8 mouse cellular contexts compared by ENCODE assay signal in genomic region chr4:97773791-97774190, GRCm38 (mm10). TPM values are rescaled to one million over a fixed set of nuclear protein-coding genes. Genes with fewer than 3 reads are reported as not detected.
A peak's percentile ranks its signal among the peaks of the same experiment; 100 is the strongest.
DNase-seq lines count a peak whose midpoint lies in the region; ATAC-seq lines count a peak whose summit lies in the region.

No protein-coding gene starts in this region.

- intact Hi-C loops in heart, postnatal 36 days (cut with DNase I): no loop called here
- intact Hi-C loops in left cerebral cortex, postnatal 25 days (cut with DNase I): loop anchor here (2.0 to 5.0 kb wide), 3 partner anchors 15 to 549 kb away; no protein-coding TSS in a partner anchor

- H3K4me3 ChIP-seq in heart, embryonic 13.5 days: peak overlapping the region; percentile 59
- H3K4me3 ChIP-seq in embryonic facial prominence, embryonic 12.5 days: peak overlapping the region; percentile 42; the same call in 1 of the 2 replicates
- peak overlapping the region; percentile 54 for H3K4me3 ChIP-seq in hindbrain, embryonic 16.5 days (ENCODE audit: low read length)
- H3K4me3 ChIP-seq in midbrain, embryonic 13.5 days (replicated peaks): peak overlapping the region; percentile 50

- H3K36me3 ChIP-seq in heart, embryonic 13.5 days: no peaks in the 10 kb centered on the region
- no peaks in the 10 kb centered on the region for H3K36me3 ChIP-seq in embryonic facial prominence, embryonic 12.5 days
- no peaks in the 10 kb centered on the region for H3K36me3 ChIP-seq in hindbrain, embryonic 16.5 days (ENCODE audit: control insufficient read depth, insufficient read depth, low read length)
- H3K36me3 ChIP-seq in midbrain, embryonic 13.5 days: no peaks in the 10 kb centered on the region

- peak overlapping the region; percentile 78 for H3K4me2 ChIP-seq in heart, embryonic 13.5 days
- H3K4me2 ChIP-seq in embryonic facial prominence, embryonic 12.5 days (replicated peaks): peak overlapping the region; percentile 61
- peak overlapping the region; percentile 78 for H3K4me2 ChIP-seq in hindbrain, embryonic 16.5 days (ENCODE audit: low read length)
- peak overlapping the region; percentile 54 for H3K4me2 ChIP-seq in midbrain, embryonic 13.5 days (replicated peaks)

- H3K27ac ChIP-seq in heart, embryonic 13.5 days (replicated peaks): peak overlapping the region; percentile 95
- peak overlapping the region; percentile 96 for H3K27ac ChIP-seq in embryonic facial prominence, embryonic 12.5 days
- peak overlapping the region; percentile 65 for H3K27ac ChIP-seq in hindbrain, embryonic 16.5 days (ENCODE audit: low read depth, low read length)
- 0 out of 2 replicates have a peak overlapping the region, but pooled peaks have one; percentile 89 for H3K27ac ChIP-seq in midbrain, embryonic 13.5 days

- no peak for ATAC-seq in heart, embryonic 13.5 days (ENCODE audit: extremely low read depth, insufficient number of reproducible peaks, low FRiP score, low TSS enrichment)
- no peak for ATAC-seq in embryonic facial prominence, embryonic 12.5 days (ENCODE audit: insufficient number of reproducible peaks, insufficient read depth, low FRiP score, low TSS enrichment)
- ATAC-seq in hindbrain, embryonic 16.5 days: no peak
- ATAC-seq in midbrain, embryonic 13.5 days: no peak

- peak overlapping the region; percentile 45 for H3K9ac ChIP-seq in heart, embryonic 13.5 days
- no peak overlapping the region for H3K9ac ChIP-seq in embryonic facial prominence, embryonic 12.5 days
- H3K9ac ChIP-seq in hindbrain, embryonic 16.5 days (ENCODE audit: low read depth, low read length): no peak overlapping the region; the same call in 1 of the 2 replicates
- no peak overlapping the region for H3K9ac ChIP-seq in midbrain, embryonic 13.5 days (replicated peaks)

- DNase-seq in heart, postnatal 36 days: no peak
- no peak for DNase-seq in cerebellum, postnatal 25 days
- no peak for DNase-seq in adrenal gland, postnatal 36 days
- no peak for DNase-seq in left cerebral cortex, postnatal 25 days (ENCODE audit: low spot score in 2 of 2)

- peaks cover 28% of the 10 kb centered on the region for H3K4me1 ChIP-seq in heart, embryonic 13.5 days
- H3K4me1 ChIP-seq in embryonic facial prominence, embryonic 12.5 days: peaks cover 20% of the 10 kb centered on the region
- peaks cover 2% of the 10 kb centered on the region for H3K4me1 ChIP-seq in hindbrain, embryonic 16.5 days (ENCODE audit: control insufficient read depth, insufficient read depth, low read depth, low read length)
- peaks cover 46% of the 10 kb centered on the region for H3K4me1 ChIP-seq in midbrain, embryonic 13.5 days (replicated peaks)

- no peaks in the 10 kb centered on the region for H3K9me3 ChIP-seq in heart, embryonic 13.5 days
- no peaks in the 10 kb centered on the region for H3K9me3 ChIP-seq in embryonic facial prominence, embryonic 12.5 days
- H3K9me3 ChIP-seq in hindbrain, embryonic 16.5 days (ENCODE audit: control insufficient read depth, low read length): no peaks in the 10 kb centered on the region
- H3K9me3 ChIP-seq in midbrain, embryonic 13.5 days: no peaks in the 10 kb centered on the region

- 57% methylated on average over 2 of the region's 2 CpGs for WGBS in heart, embryonic 13.5 days
- WGBS in embryonic facial prominence, embryonic 12.5 days: 40% methylated on average over 2 of the region's 2 CpGs
- 20% methylated on average over 2 of the region's 2 CpGs for WGBS in hindbrain, embryonic 16.5 days
- WGBS in midbrain, embryonic 13.5 days: 42% methylated on average over 2 of the region's 2 CpGs

- no peaks in the 10 kb centered on the region for H3K27me3 ChIP-seq in heart, embryonic 13.5 days (replicated peaks)
- H3K27me3 ChIP-seq in embryonic facial prominence, embryonic 12.5 days: peaks cover 4% of the 10 kb centered on the region; the same call in 1 of the 2 replicates
- 0 out of 2 replicates have a peak, but pooled peaks cover 2% of the 10 kb centered on the region for H3K27me3 ChIP-seq in hindbrain, embryonic 16.5 days (replicated peaks; ENCODE audit: control insufficient read depth, insufficient read depth, low read length)
- H3K27me3 ChIP-seq in midbrain, embryonic 13.5 days: peaks cover 41% of the 10 kb centered on the region

RNA-seq across cellular contexts. Expression of gene Nfia, which starts 1.3 kb away (rescaled TPM):
- 31.1 and 32.3 TPM in 2 replicates for polyA plus RNA-seq in heart, embryonic 13.5 days (2015; fragmentation: Nextera tagmentation; extraction: Ambion mirVana)
- total RNA-seq in heart, postnatal 36 days (2021): 100 to 1,000 TPM; 128 to 149 TPM
- 51.0 and 51.5 TPM in 2 replicates for polyA plus RNA-seq in embryonic facial prominence, embryonic 12.5 days (2016; fragmentation: Nextera tagmentation; extraction: Ambion mirVana)
- 38.4 and 43.4 TPM in 2 replicates for polyA plus RNA-seq in hindbrain, embryonic 16.5 days (2015; fragmentation: Nextera tagmentation; extraction: Ambion mirVana)
- 31.7 and 36.2 TPM in 2 replicates for polyA plus RNA-seq in midbrain, embryonic 13.5 days (2015; fragmentation: Nextera tagmentation; extraction: Ambion mirVana)
- total RNA-seq in adrenal gland, postnatal 36 days (2021): 100 to 1,000 TPM; 124 to 204 TPM
- total RNA-seq in left cerebral cortex, postnatal 25 days (2021): 10 to 100 TPM; 63.0 to 73.6 TPM

RNA-seq across cellular contexts. Expression of gene E130114P18Rik, which starts 4.1 kb away (rescaled TPM):
- polyA plus RNA-seq in heart, embryonic 13.5 days (2015; fragmentation: Nextera tagmentation; extraction: Ambion mirVana): 0.48 and 0.55 TPM in 2 replicates
- under 1 TPM in 1 of 2 experiments, not detected in 1; 0.28 TPM for total RNA-seq in heart, postnatal 36 days (2021)
- polyA plus RNA-seq in embryonic facial prominence, embryonic 12.5 days (2016; fragmentation: Nextera tagmentation; extraction: Ambion mirVana): 7.5 and 8.7 TPM in 2 replicates
- 20.9 and 21.5 TPM in 2 replicates for polyA plus RNA-seq in hindbrain, embryonic 16.5 days (2015; fragmentation: Nextera tagmentation; extraction: Ambion mirVana)
- 22.5 and 24.4 TPM in 2 replicates for polyA plus RNA-seq in midbrain, embryonic 13.5 days (2015; fragmentation: Nextera tagmentation; extraction: Ambion mirVana)
- not detected for total RNA-seq in adrenal gland, postnatal 36 days (2021)
- total RNA-seq in left cerebral cortex, postnatal 25 days (2021): 1 to 10 TPM; 6.0 to 6.5 TPM
